Mouse (Mus musculus) spleen, adult 2 months (tissue): ENCODE data around the gene Fgr.

Source experiments
- CTCF ChIP-seq: fragments of 200-500 bp; IDR thresholded peaks from 2 replicates; pipeline ENCODE4 v1.5.1; 2011; ENCODE audit warnings: mild to moderate bottlenecking, inconsistent platforms; ENCODE audit not compliant: insufficient read depth, insufficient read length, insufficient replicate concordance; ENCODE audit errors: extremely low read depth
- POLR2A ChIP-seq: fragments of 200-500 bp; IDR thresholded peaks from 2 replicates; pipeline ENCODE4 v1.6.1; 2011; ENCODE audit warnings: low read depth, low read length, inconsistent platforms

DNA sequence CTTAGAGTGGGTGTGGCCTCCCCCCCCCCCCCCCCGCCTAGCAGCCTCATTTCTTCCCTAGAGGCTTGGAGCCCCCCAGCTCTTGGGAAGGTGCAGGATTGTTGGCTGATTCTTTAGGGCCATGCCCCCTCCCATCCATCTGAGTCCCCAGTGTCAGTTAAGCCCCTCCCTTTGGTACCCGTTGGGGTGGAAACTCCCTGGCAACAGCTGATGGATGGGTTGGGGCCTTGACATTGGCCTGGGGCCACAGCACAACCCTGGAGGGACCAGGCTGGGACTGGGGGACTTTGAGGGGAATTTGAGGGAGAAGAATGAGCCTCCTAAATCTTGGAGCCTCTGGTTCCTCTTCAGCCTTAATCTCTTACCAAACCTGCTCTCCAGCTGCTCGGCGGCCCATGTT is 50.5 kb downstream of the Fgr start:
- no peak for TF ChIP-seq POLR2A
- no peak for TF ChIP-seq CTCF
